Mouse (Mus musculus) limb, embryonic 11.5 days (tissue): ENCODE measurements around the gene Gm4707. TPM values are rescaled to one million over a fixed set of nuclear protein-coding genes. Genes with fewer than 3 reads are reported as not detected.

Experiments used
- ATAC-seq: fragments of 200-750 bp; cut with Nextera tagmentation; 2 replicates; pipeline ENCODE4 v1.8.0; 2017; ENCODE audit warnings: low read depth; ENCODE audit not compliant: insufficient number of reproducible peaks, low FRiP score, low TSS enrichment
- DNase-seq: peaks from one replicate; pipeline ENCODE4 v3.0.0-alpha.2; 2015; ENCODE audit warnings: low spot score
- H3K27ac ChIP-seq: fragments of 300-500 bp; sonication (generic); replicated peaks from 2 replicates; pipeline ENCODE4 v1.5.1; 2014; ENCODE audit warnings: low read depth, mild to moderate bottlenecking, low read length
- H3K27me3 ChIP-seq: fragments of 300-500 bp; sonication (generic); 2 replicates; pipeline ENCODE4 v1.6.1; 2014; ENCODE audit warnings: mild to moderate bottlenecking, low read length, mixed read lengths; ENCODE audit not compliant: control insufficient read depth, insufficient read depth
- H3K36me3 ChIP-seq: fragments of 300-500 bp; sonication (generic); 2 replicates; pipeline ENCODE4 v1.6.1; 2014; ENCODE audit warnings: mild to moderate bottlenecking, low read length, moderate library complexity, mixed read lengths; ENCODE audit not compliant: control insufficient read depth, insufficient read depth
- H3K4me1 ChIP-seq: fragments of 300-500 bp; sonication (generic); 2 replicates; pipeline ENCODE4 v1.6.1; 2014; ENCODE audit warnings: low read length, mixed read lengths; ENCODE audit not compliant: control insufficient read depth, insufficient read depth
- H3K4me2 ChIP-seq: fragments of 300-500 bp; sonication (generic); 2 replicates; pipeline ENCODE4 v1.6.1; 2014; ENCODE audit warnings: low read depth, mild to moderate bottlenecking, moderate library complexity; ENCODE audit not compliant: severe bottlenecking
- H3K4me3 ChIP-seq: fragments of 300-500 bp; sonication (generic); 2 replicates; pipeline ENCODE4 v1.5.1; 2014; ENCODE audit warnings: low read depth, low read length
- H3K9ac ChIP-seq: fragments of 300-500 bp; sonication (generic); 2 replicates; pipeline ENCODE4 v1.6.1; 2014; ENCODE audit warnings: mild to moderate bottlenecking, low read length
- H3K9me3 ChIP-seq: fragments of 300-500 bp; sonication (generic); 2 replicates; pipeline ENCODE4 v1.6.1; 2016; ENCODE audit warnings: low read length; ENCODE audit not compliant: control insufficient read depth
- WGBS: fragments of 180-500 bp; shearing (Covaris S2); extraction: QIAGEN DNeasy Blood & Tissue Kit; methylation state at CpG from one replicate; pipeline ENCODE4 v1.1.7; 2014; 5-methylcytosine and 5-hydroxymethylcytosine counted together
- polyA plus RNA-seq: library from polyadenylated mRNA; unstranded; fragments of >200 nt; fragmentation: Nextera tagmentation; extraction: Ambion mirVana; gene quantifications from 2 replicates; pipeline ENCODE4 v1.2.1, GENCODE M21; 2014

Gene Gm4707
- polyA plus RNA-seq, 1 experiment from 2014 or later: 3.3 TPM

DNA sequence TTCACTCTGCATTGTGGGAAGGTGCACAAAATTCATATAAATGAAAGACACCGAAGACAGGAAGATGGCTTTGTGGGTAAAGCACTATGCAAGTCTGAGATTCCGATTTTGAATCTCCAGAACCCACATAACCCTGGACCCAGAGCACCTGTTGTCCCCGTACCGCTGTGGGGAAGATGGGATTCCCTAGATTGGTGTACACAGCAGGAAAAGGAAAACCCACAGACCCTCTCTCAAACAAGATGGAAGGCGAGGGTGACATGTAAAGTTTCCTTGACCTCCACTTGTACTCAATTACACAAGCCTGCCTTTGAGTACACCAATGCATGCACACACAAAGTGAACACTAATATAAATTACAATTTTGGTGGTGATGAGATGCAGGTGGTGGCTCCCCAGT is 25.0 kb upstream of the Gm4707 start:
- Histone ChIP-seq H3K4me2 (no peak overlapping the region), H3K9ac (no peak overlapping the region), H3K9me3 (no peaks in the 10 kb centered on the region), H3K27ac (no peak overlapping the region), H3K4me1 (peaks cover 8% of the 10 kb centered on the region), H3K27me3 (no peaks in the 10 kb centered on the region), H3K4me3 (no peak overlapping the region), H3K36me3 (no peaks in the 10 kb centered on the region)
- DNase-seq (no peak), ATAC-seq (no peak)
- WGBS: 92% methylated on average over 5 of the region's 5 CpGs

DNA sequence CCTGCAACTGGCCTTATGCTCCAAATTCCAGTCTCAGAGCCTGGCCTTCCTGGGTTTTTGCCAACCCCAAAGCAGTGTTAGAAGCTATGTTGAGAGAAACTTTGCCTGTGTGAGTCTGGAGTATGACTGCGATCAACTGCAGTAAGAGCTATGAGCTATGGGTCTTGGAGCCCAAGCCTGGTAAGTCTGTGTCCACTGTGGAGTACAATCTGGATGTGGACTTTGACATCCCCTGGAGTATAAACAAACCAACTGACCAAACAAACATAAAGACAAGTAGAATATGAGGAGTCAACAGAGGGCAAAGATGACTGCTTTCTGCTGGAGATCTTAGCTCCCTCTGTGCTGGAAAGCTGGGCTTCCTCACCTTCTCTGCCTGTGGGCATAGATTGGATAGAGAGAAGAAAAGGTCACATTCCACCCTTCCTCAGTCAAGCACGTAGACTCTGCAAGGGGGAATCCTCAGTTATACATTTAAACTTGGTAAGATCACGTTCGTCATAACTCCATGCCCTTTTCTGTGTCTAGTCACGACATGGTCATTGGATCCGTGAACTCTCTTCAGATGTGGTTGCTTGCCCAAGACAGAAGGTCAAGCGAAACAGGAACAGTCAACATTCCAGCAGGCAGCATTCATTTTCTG is 23.8 kb upstream of the Gm4707 start:
- 87% methylated on average over 7 of the region's 7 CpGs for WGBS
- Histone ChIP-seq H3K9me3 (no peaks in the 10 kb centered on the region), H3K27ac (no peak overlapping the region), H3K27me3 (no peaks in the 10 kb centered on the region), H3K9ac (no peak overlapping the region), H3K36me3 (no peaks in the 10 kb centered on the region), H3K4me1 (peaks cover 8% of the 10 kb centered on the region), H3K4me2 (no peak overlapping the region), H3K4me3 (no peak overlapping the region)
- DNase-seq (no peak), ATAC-seq (no peak)

DNA sequence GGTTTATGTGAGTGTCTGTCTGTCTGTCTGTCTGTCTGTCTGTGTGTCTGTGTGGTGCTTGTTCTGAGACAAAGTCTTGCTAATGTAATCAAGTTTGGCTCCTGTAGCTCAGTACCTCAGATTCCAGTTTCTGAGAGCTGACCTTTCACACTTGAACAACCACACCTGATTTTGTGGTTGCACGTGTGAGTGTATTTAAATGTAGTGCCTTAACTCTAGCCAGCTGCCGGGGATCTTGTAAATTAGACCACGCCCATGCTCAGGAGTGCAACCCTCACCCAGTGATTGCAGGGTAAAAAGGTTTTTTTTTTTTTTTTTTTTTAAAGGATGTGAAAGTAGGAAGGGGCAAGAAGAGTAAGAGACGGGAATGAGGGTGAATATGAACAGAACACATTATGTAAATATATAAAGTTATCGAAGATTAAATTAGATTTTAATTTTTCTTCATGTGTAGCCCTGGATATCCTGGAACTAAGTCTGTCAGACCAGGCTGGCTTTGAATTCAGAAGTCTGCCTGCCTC is 19.7 kb upstream of the Gm4707 start:
- no peak for DNase-seq
- no peaks in the 10 kb centered on the region for H3K4me1 ChIP-seq
- 50% methylated on average over 5 of the region's 5 CpGs for WGBS

DNA sequence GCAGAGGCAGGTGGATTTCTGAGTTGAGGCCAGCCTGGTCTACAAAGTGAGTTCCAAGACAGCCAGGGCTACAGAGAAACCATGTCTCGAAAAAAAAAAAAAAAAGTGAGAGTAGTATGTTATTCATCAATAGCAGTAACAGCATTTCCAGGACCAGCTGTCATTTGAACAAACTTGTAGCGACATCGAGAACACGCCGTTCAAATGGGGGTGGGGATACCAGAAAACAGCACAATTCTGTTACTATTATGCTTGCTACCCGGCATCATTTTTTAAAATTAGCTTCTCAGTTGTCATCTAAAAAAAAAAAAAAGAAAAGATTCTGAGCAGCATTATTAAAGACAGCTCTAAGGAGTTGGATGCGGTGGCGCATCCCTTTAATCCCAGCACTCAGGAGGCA is 17.8 kb upstream of the Gm4707 start:
- Histone ChIP-seq H3K9ac (no peak overlapping the region), H3K4me1 (peaks cover 3% of the 10 kb centered on the region; the same call in 1 of the 2 replicates), H3K27me3 (no peaks in the 10 kb centered on the region), H3K4me3 (no peak overlapping the region), H3K9me3 (no peaks in the 10 kb centered on the region), H3K27ac (no peak overlapping the region), H3K36me3 (no peaks in the 10 kb centered on the region), H3K4me2 (no peak overlapping the region)
- 94% methylated on average over 8 of the region's 8 CpGs for WGBS
- no peak for DNase-seq
- no peak for ATAC-seq

More for the DNA sequence above, 19.7 kb upstream of the Gm4707 start:
- H3K9me3 ChIP-seq: no peaks in the 10 kb centered on the region
- H3K4me2 ChIP-seq: no peak overlapping the region
- no peaks in the 10 kb centered on the region for H3K27me3 ChIP-seq
- no peak overlapping the region for H3K9ac ChIP-seq
- H3K4me3 ChIP-seq: no peak overlapping the region
- ATAC-seq: no peak
- H3K36me3 ChIP-seq: no peaks in the 10 kb centered on the region
- H3K27ac ChIP-seq: no peak overlapping the region

DNA sequence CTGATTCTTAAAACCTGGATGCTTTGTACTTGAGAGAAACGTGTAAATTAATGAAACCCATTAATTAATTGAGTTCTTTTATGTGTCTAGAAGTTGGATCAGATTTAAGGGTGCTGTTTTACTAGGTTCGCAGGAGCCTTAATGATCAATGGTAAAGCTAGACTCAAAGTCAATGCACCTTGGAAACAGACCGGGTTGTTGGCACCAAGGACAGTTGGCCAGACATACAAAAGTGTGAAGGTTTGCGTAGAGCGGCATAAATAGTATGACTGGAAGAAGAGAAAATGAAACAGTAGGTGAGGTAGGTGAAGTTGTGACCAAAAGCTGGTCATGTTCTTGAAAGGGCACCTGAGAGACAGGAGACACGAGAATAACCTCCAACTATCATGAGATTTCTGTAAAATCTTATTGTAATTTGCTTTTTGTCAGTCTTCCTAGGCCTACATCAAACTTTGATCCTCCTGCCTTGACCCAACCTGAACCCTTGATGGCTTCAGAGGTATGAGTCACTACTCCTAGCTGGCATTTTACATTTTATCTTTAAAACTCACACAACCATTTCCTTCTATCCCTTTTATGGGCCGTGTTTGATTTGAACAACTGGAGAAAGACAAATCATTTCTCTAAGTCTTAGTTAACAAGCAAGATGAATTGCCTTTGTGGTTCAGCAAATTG is 16.8 kb upstream of the Gm4707 start:
- WGBS: 60% methylated on average over 7 of the region's 7 CpGs
- H3K4me3 ChIP-seq: peak overlapping the region; percentile 94; the same call in 1 of the 2 replicates
- no peaks in the 10 kb centered on the region for H3K9me3 ChIP-seq
- peaks cover 3% of the 10 kb centered on the region; the same call in 1 of the 2 replicates for H3K4me1 ChIP-seq
- no peaks in the 10 kb centered on the region for H3K36me3 ChIP-seq
- ATAC-seq: no peak
- H3K4me2 ChIP-seq: peak overlapping the region; percentile 76
- H3K27me3 ChIP-seq: no peaks in the 10 kb centered on the region
- no peak overlapping the region for H3K27ac ChIP-seq
- no peak for DNase-seq
- H3K9ac ChIP-seq: no peak overlapping the region

- peaks cover 3% of the 10 kb centered on the region; the same call in 1 of the 2 replicates for H3K4me1 ChIP-seq
- peak overlapping the region; percentile 91 for H3K9ac ChIP-seq
- ATAC-seq (peak; percentile 81), DNase-seq (peak; percentile 85)
- no peaks in the 10 kb centered on the region for H3K36me3 ChIP-seq
- no peaks in the 10 kb centered on the region for H3K9me3 ChIP-seq
- H3K4me2 ChIP-seq: peak overlapping the region; percentile 76
- H3K27ac ChIP-seq: peak overlapping the region; percentile 95
- H3K4me3 ChIP-seq: peak overlapping the region; percentile 94
- WGBS: under 1% methylated on average over 29 of the region's 31 CpGs
- no peaks in the 10 kb centered on the region for H3K27me3 ChIP-seq
Measured at GRCm38 (mm10) chr17:71475705-71476089, 16.0 kb upstream of the Gm4707 start.

GRCm38 (mm10) chr17:71474762-71475704 is 15.3 kb upstream of the Gm4707 start, which contains the start of gene Smchd1:
Gene Smchd1, minus strand, starts transcription at chr17:71475343.
- peak within 1 kb of the TSS; percentile 95 for H3K27ac ChIP-seq
- under 1% methylated on average over 93 of the region's 109 CpGs for WGBS
- peaks cover 3% of the 10 kb centered on the region; the same call in 1 of the 2 replicates for H3K4me1 ChIP-seq

GRCm38 (mm10) chr17:71474128-71474527 is 14.4 kb upstream of the Gm4707 start:
- H3K9me3 ChIP-seq: no peaks in the 10 kb centered on the region
- no peak for ATAC-seq
- DNase-seq: no peak
- no peak overlapping the region for H3K27ac ChIP-seq
- no peaks in the 10 kb centered on the region for H3K36me3 ChIP-seq
- H3K9ac ChIP-seq: peak overlapping the region; percentile 91
- H3K4me1 ChIP-seq: peaks cover 3% of the 10 kb centered on the region; the same call in 1 of the 2 replicates
- peak overlapping the region; percentile 94 for H3K4me3 ChIP-seq
- H3K4me2 ChIP-seq: peak overlapping the region; percentile 76
- no peaks in the 10 kb centered on the region for H3K27me3 ChIP-seq
- WGBS: 16% methylated on average over 8 of the region's 8 CpGs

More at GRCm38 (mm10) chr17:71474762-71475704, 15.3 kb upstream of the Gm4707 start, which contains the start of gene Smchd1:
- Histone ChIP-seq H3K27me3 (no peaks in the 10 kb centered on the region), H3K9me3 (no peaks in the 10 kb centered on the region), H3K4me3 (peak within 1 kb of the TSS; percentile 94), H3K36me3 (no peaks in the 10 kb centered on the region), H3K9ac (peak within 1 kb of the TSS; percentile 91), H3K4me2 (peak within 1 kb of the TSS; percentile 76)
- peak; percentile 93 for ATAC-seq
- DNase-seq: peak; percentile 94
